Mouse (Mus musculus) testis, postnatal 14 days (tissue): ENCODE results near the gene Eif3l.

Experiments used
- DNase-seq: peaks from one replicate; pipeline ENCODE4 v3.0.0; 2021; ENCODE audit warnings: low spot score

Gene Eif3l

GRCm38 (mm10) chr15:79050160-79050845 lies 24.7 kb upstream of the Eif3l start:
- DNase-seq: no peak

- no peak for DNase-seq
Observed at GRCm38 (mm10) chr15:79050964-79051363, 24.0 kb upstream of the Eif3l start.

GRCm38 (mm10) chr15:79051461-79052360 lies 23.3 kb upstream of the Eif3l start:
- DNase-seq: no peak

GRCm38 (mm10) chr15:79052366-79052765 lies 22.6 kb upstream of the Eif3l start:
- no peak for DNase-seq

GRCm38 (mm10) chr15:79056601-79057000 lies 18.4 kb upstream of the Eif3l start:
- no peak for DNase-seq

GRCm38 (mm10) chr15:79057850-79058249 lies 17.1 kb upstream of the Eif3l start:
- no peak for DNase-seq

GRCm38 (mm10) chr15:79060887-79061565 lies 14.0 kb upstream of the Eif3l start:
- DNase-seq: peak; percentile 49

GRCm38 (mm10) chr15:79062376-79063159 lies 12.4 kb upstream of the Eif3l start, which contains the start of gene Ankrd54:
Ankrd54 (minus strand) TSS chr15:79062893.
- DNase-seq: peak; percentile 100

GRCm38 (mm10) chr15:79063160-79063740 lies 11.7 kb upstream of the Eif3l start:
- no peak for DNase-seq

GRCm38 (mm10) chr15:79065086-79065770 lies 9.8 kb upstream of the Eif3l start:
- DNase-seq: no peak

- DNase-seq: no peak
Observed at GRCm38 (mm10) chr15:79066276-79066675, 8.7 kb upstream of the Eif3l start.

GRCm38 (mm10) chr15:79067631-79068030 lies 7.3 kb upstream of the Eif3l start:
- DNase-seq: no peak

- no peak for DNase-seq
Observed at GRCm38 (mm10) chr15:79068416-79068815, 6.6 kb upstream of the Eif3l start.

GRCm38 (mm10) chr15:79071117-79072039 lies 3.6 kb upstream of the Eif3l start:
- DNase-seq: no peak

GRCm38 (mm10) chr15:79073752-79074151 lies 1.2 kb upstream of the Eif3l start:
- no peak for DNase-seq

- no peak for DNase-seq
Observed at GRCm38 (mm10) chr15:79074446-79074845, 533 bp upstream of the Eif3l start.

- no peak for DNase-seq
Observed at GRCm38 (mm10) chr15:79075658-79076365, 833 bp downstream of the Eif3l start.

GRCm38 (mm10) chr15:79079567-79079966 lies 4.6 kb downstream of the Eif3l start:
- DNase-seq: no peak

- DNase-seq: no peak
Observed at GRCm38 (mm10) chr15:79092284-79092683, 17.3 kb downstream of the Eif3l start.
